In genomic region chr9:114778047-114778390, GRCm38 (mm10) we compare ENCODE assay signal across 15 mouse cellular contexts. TPM values are rescaled to one million over a fixed set of nuclear protein-coding genes. Genes with fewer than 3 reads are reported as not detected.
DNase-seq lines count a peak whose midpoint lies in the region; ATAC-seq lines count a peak whose summit lies in the region.
"Had no signal": no experiment of that assay in that cellular context is flagged by ENCODE, and none has a peak within 500 bp of the region (broad histone marks: within the 10 kb centered on the region; RNA-seq: fewer than 3 reads in every experiment).

No protein-coding gene starts in this region.

- H3K36me3 ChIP-seq in forebrain, embryonic 13.5 days (ENCODE audit: poor library complexity, severe bottlenecking), result no peaks in the 10 kb centered on the region
- H3K36me3 ChIP-seq: embryonic facial prominence, embryonic 13.5 days had no signal

- peaks cover 26% of the 10 kb centered on the region for H3K4me1 ChIP-seq in forebrain, embryonic 13.5 days

- WGBS in forebrain, embryonic 13.5 days, result 92% methylated on average over 7 of the region's 7 CpGs

- DNase-seq in 416B (ENCODE audit: low read depth) (peak; percentile 99), liver (peak; percentile 21)
- no peak for DNase-seq in layer of hippocampus, adult 8-10 months (ENCODE audit: low spot score in 2 of 2)
- DNase-seq in frontal cortex, postnatal 14 days (ENCODE audit: low spot score in 2 of 2), result no peak
- no peak for DNase-seq in cerebellum, postnatal 4 days (ENCODE audit: low spot score in 2 of 2)
- DNase-seq: cerebellum, adult 2 months; heart, postnatal 4 days; kidney, adult 2 months had no signal

- H3K4me3 ChIP-seq in forebrain, embryonic 13.5 days, result no peak overlapping the region
- H3K4me3 ChIP-seq: embryonic facial prominence, embryonic 13.5 days; limb, embryonic 13.5 days; myocyte had no signal

- no peak overlapping the region for H3K27ac ChIP-seq in forebrain, embryonic 13.5 days
- H3K27ac ChIP-seq: embryonic facial prominence, embryonic 13.5 days; limb, embryonic 13.5 days had no signal

- H3K4me2 ChIP-seq in forebrain, embryonic 13.5 days, result no peak overlapping the region
- H3K4me2 ChIP-seq: embryonic facial prominence, embryonic 13.5 days; limb, embryonic 13.5 days had no signal

- H3K9ac ChIP-seq in forebrain, embryonic 13.5 days, result no peak overlapping the region
- H3K9ac ChIP-seq: embryonic facial prominence, embryonic 13.5 days; limb, embryonic 13.5 days had no signal

- H3K27me3 ChIP-seq in forebrain, embryonic 13.5 days, result peaks cover 7% of the 10 kb centered on the region; the same call in 1 of the 2 replicates
- H3K27me3 ChIP-seq: embryonic facial prominence, embryonic 13.5 days; limb, embryonic 13.5 days had no signal

- no peaks in the 10 kb centered on the region for H3K9me3 ChIP-seq in forebrain, embryonic 13.5 days (replicated peaks)
- H3K9me3 ChIP-seq: embryonic facial prominence, embryonic 13.5 days; limb, embryonic 13.5 days had no signal

- ATAC-seq in CD4-positive, CD25-positive, alpha-beta regulatory T cell, adult 4 months, result peak; percentile 56
- 0 out of 2 replicates have a peak, but pooled peaks have one; percentile 20 for ATAC-seq in monocyte, adult 5-6 weeks (replicated peaks; ENCODE audit: insufficient number of reproducible peaks, low FRiP score, low TSS enrichment, poor library complexity, severe bottlenecking)
- ATAC-seq in forebrain, embryonic 13.5 days, result no peak
- ATAC-seq: forebrain, embryonic 14.5 days had no signal

RNA-seq across cellular contexts. Expression of gene Cmtm7, which starts 3.6 kb away (rescaled TPM):
- 10 to 100 TPM; 78.3 to 83.4 TPM for polyA plus RNA-seq in CD4-positive, CD25-positive, alpha-beta regulatory T cell, adult 4 months (2017; shearing (Covaris generic))
- 95.2 to 128 TPM (median 119 TPM) in 3 replicates for total RNA-seq in monocyte, adult 5-6 weeks (2017)
- total RNA-seq in layer of hippocampus, adult 8-10 months (2022), result 1 to 10 TPM; 3.4 to 7.4 (median 5.3) TPM
- polyA plus RNA-seq in forebrain, embryonic 13.5 days (2015; fragmentation: Nextera tagmentation; extraction: Ambion mirVana), result 25.7 and 28.5 TPM in 2 replicates

RNA-seq across cellular contexts. Expression of gene Cmtm6, which starts 47.1 kb away (rescaled TPM):
- 10 to 100 TPM; 74.0 to 81.7 TPM for polyA plus RNA-seq in CD4-positive, CD25-positive, alpha-beta regulatory T cell, adult 4 months (2017; shearing (Covaris generic))
- 131 to 163 TPM (median 138 TPM) in 3 replicates for total RNA-seq in monocyte, adult 5-6 weeks (2017)
- 10 to 100 TPM; 19.3 to 33.9 (median 25.7) TPM for total RNA-seq in layer of hippocampus, adult 8-10 months (2022)
- 23.3 and 23.6 TPM in 2 replicates for polyA plus RNA-seq in forebrain, embryonic 13.5 days (2015; fragmentation: Nextera tagmentation; extraction: Ambion mirVana)

Comparison
In these comparisons a context has a peak if more than half of its experiments do, and no peak if none do; other contexts are left out.
1. DNase-seq: peak in 416B (single experiment) and liver (single experiment); none in layer of hippocampus, adult 8-10 months (0 of 2), frontal cortex, postnatal 14 days (0 of 2) and cerebellum, postnatal 4 days (0 of 2).
2. RNA of gene Cmtm7, which starts 3.6 kb away (total RNA-seq): 95.2 to 128 TPM in monocyte, adult 5-6 weeks; 3.4 to 7.4 TPM in layer of hippocampus, adult 8-10 months; every median in the first group is over 10 times any median in the second.